Mouse (Mus musculus): ENCODE data around the gene Efnb3. TPM values are rescaled to one million over a fixed set of nuclear protein-coding genes. Genes with fewer than 3 reads are reported as not detected.
A peak's percentile ranks its signal among the peaks of the same experiment; 100 is the strongest.

Efnb3 gene
- polyA plus RNA-seq, 1 experiment, result 2.2 TPM

GRCm38 (mm10) chr11:69525661-69526060 lies 34.3 kb downstream of the Efnb3 start:
- 68% methylated on average over 9 of the region's 9 CpGs for WGBS
- peaks cover under 1% of the 10 kb centered on the region for H3K4me1 ChIP-seq (ENCODE audit: control insufficient read depth, insufficient read depth, low read length)
- TF ChIP-seq POLR2A (IDR thresholded peaks at IDR 0.05; ENCODE audit: borderline replicate concordance, control insufficient read depth, low read depth, low read length), result no peak
- TF ChIP-seq CTCF (IDR thresholded peaks at IDR 0.05; ENCODE audit: control insufficient read depth, insufficient read depth, low read length), result no peak

GRCm38 (mm10) chr11:69523651-69524050 lies 36.4 kb downstream of the Efnb3 start:
- 78% methylated on average over 4 of the region's 4 CpGs for WGBS
- H3K27ac ChIP-seq (ENCODE audit: control insufficient read depth, insufficient read depth, low read depth, low read length, poor library complexity), result no peak overlapping the region
- TF ChIP-seq CTCF (IDR thresholded peaks at IDR 0.05; ENCODE audit: control insufficient read depth, insufficient read depth, low read length), result no peak
- H3K4me3 ChIP-seq (replicated peaks; ENCODE audit: control insufficient read depth, low read depth, low read length), result no peak overlapping the region
- H3K4me1 ChIP-seq (ENCODE audit: control insufficient read depth, insufficient read depth, low read length), result peaks cover 2% of the 10 kb centered on the region

More at GRCm38 (mm10) chr11:69525661-69526060, 34.3 kb downstream of the Efnb3 start:
- Histone ChIP-seq H3K27ac (ENCODE audit: control insufficient read depth, insufficient read depth, low read depth, low read length, poor library complexity) (no peak overlapping the region), H3K4me3 (replicated peaks; ENCODE audit: control insufficient read depth, low read depth, low read length) (no peak overlapping the region)

- TF ChIP-seq POLR2A (IDR thresholded peaks at IDR 0.05; ENCODE audit: borderline replicate concordance, control insufficient read depth, low read depth, low read length), result no peak
- no peak for TF ChIP-seq CTCF (IDR thresholded peaks at IDR 0.05; ENCODE audit: control insufficient read depth, insufficient read depth, low read length)
- Histone ChIP-seq H3K4me3 (replicated peaks; ENCODE audit: control insufficient read depth, low read depth, low read length) (no peak overlapping the region), H3K4me1 (ENCODE audit: control insufficient read depth, insufficient read depth, low read length) (peaks cover 2% of the 10 kb centered on the region), H3K27ac (ENCODE audit: control insufficient read depth, insufficient read depth, low read depth, low read length, poor library complexity) (no peak overlapping the region)
- 63% methylated on average over 9 of the region's 9 CpGs for WGBS
Observed at GRCm38 (mm10) chr11:69521526-69522149, 38.4 kb downstream of the Efnb3 start.

- WGBS, result 57% methylated on average over 4 of the region's 4 CpGs
- H3K4me1 ChIP-seq (ENCODE audit: control insufficient read depth, insufficient read depth, low read length), result peaks cover 2% of the 10 kb centered on the region
- TF ChIP-seq CTCF (IDR thresholded peaks at IDR 0.05; ENCODE audit: control insufficient read depth, insufficient read depth, low read length), result no peak
- no peak for TF ChIP-seq POLR2A (IDR thresholded peaks at IDR 0.05; ENCODE audit: borderline replicate concordance, control insufficient read depth, low read depth, low read length)
- H3K4me3 ChIP-seq (replicated peaks; ENCODE audit: control insufficient read depth, low read depth, low read length), result no peak overlapping the region
- H3K27ac ChIP-seq (ENCODE audit: control insufficient read depth, insufficient read depth, low read depth, low read length, poor library complexity), result no peak overlapping the region
Observed at GRCm38 (mm10) chr11:69519976-69520375, 40.0 kb downstream of the Efnb3 start.

GRCm38 (mm10) chr11:69516661-69517060 lies 43.3 kb downstream of the Efnb3 start:
- H3K27ac ChIP-seq (ENCODE audit: control insufficient read depth, insufficient read depth, low read depth, low read length, poor library complexity), result peak overlapping the region; percentile 78
- H3K4me1 ChIP-seq (ENCODE audit: control insufficient read depth, insufficient read depth, low read length), result peaks cover 2% of the 10 kb centered on the region
- no peak for TF ChIP-seq CTCF (IDR thresholded peaks at IDR 0.05; ENCODE audit: control insufficient read depth, insufficient read depth, low read length)
- no peak for TF ChIP-seq POLR2A (IDR thresholded peaks at IDR 0.05; ENCODE audit: borderline replicate concordance, control insufficient read depth, low read depth, low read length)
- H3K4me3 ChIP-seq (replicated peaks; ENCODE audit: control insufficient read depth, low read depth, low read length), result no peak overlapping the region
- 49% methylated on average over 3 of the region's 3 CpGs for WGBS

GRCm38 (mm10) chr11:69516151-69516640 lies 43.8 kb downstream of the Efnb3 start:
- no peak for TF ChIP-seq CTCF (IDR thresholded peaks at IDR 0.05; ENCODE audit: control insufficient read depth, insufficient read depth, low read length)
- TF ChIP-seq POLR2A (IDR thresholded peaks at IDR 0.05; ENCODE audit: borderline replicate concordance, control insufficient read depth, low read depth, low read length), result no peak
- 36% methylated on average over 15 of the region's 15 CpGs for WGBS
- Histone ChIP-seq H3K27ac (ENCODE audit: control insufficient read depth, insufficient read depth, low read depth, low read length, poor library complexity) (peak overlapping the region; percentile 78), H3K4me1 (ENCODE audit: control insufficient read depth, insufficient read depth, low read length) (peaks cover 2% of the 10 kb centered on the region), H3K4me3 (replicated peaks; ENCODE audit: control insufficient read depth, low read depth, low read length) (no peak overlapping the region)

GRCm38 (mm10) chr11:69513840-69514239 lies 46.2 kb downstream of the Efnb3 start:
- 8% methylated on average over 6 of the region's 6 CpGs for WGBS
- Histone ChIP-seq H3K4me3 (replicated peaks; ENCODE audit: control insufficient read depth, low read depth, low read length) (no peak overlapping the region), H3K4me1 (ENCODE audit: control insufficient read depth, insufficient read depth, low read length) (no peaks in the 10 kb centered on the region; the same call in none of the 2 replicates), H3K27ac (ENCODE audit: control insufficient read depth, insufficient read depth, low read depth, low read length, poor library complexity) (no peak overlapping the region)
- TF ChIP-seq CTCF (IDR thresholded peaks at IDR 0.05; ENCODE audit: control insufficient read depth, insufficient read depth, low read length) (peak; percentile 67), POLR2A (IDR thresholded peaks at IDR 0.05; ENCODE audit: borderline replicate concordance, control insufficient read depth, low read depth, low read length) (no peak)

GRCm38 (mm10) chr11:69510796-69511496 lies 49.1 kb downstream of the Efnb3 start:
- H3K4me3 ChIP-seq (replicated peaks; ENCODE audit: control insufficient read depth, low read depth, low read length), result no peak overlapping the region
- 50% methylated on average over 7 of the region's 7 CpGs for WGBS
- no peaks in the 10 kb centered on the region; the same call in 1 of the 2 replicates for H3K4me1 ChIP-seq (ENCODE audit: control insufficient read depth, insufficient read depth, low read length)
- TF ChIP-seq CTCF (IDR thresholded peaks at IDR 0.05; ENCODE audit: control insufficient read depth, insufficient read depth, low read length) (no peak), POLR2A (IDR thresholded peaks at IDR 0.05; ENCODE audit: borderline replicate concordance, control insufficient read depth, low read depth, low read length) (no peak)
- H3K27ac ChIP-seq (ENCODE audit: control insufficient read depth, insufficient read depth, low read depth, low read length, poor library complexity), result no peak overlapping the region

Other genes starting within 250 kb of the Efnb3 start
- 43.7 and 59.8 TPM in 2 replicates for gene Cntrob, start 236.4 kb downstream of the Efnb3 start, polyA plus RNA-seq (2011; ENCODE audit: insufficient read depth, insufficient read length, low replicate concordance, missing spikeins)
- gene Trappc1, start 236.2 kb downstream of the Efnb3 start, polyA plus RNA-seq (2011; ENCODE audit: insufficient read depth, insufficient read length, low replicate concordance, missing spikeins), result 50.7 and 71.7 TPM in 2 replicates
- not detected in 2 replicates for gene Kcnab3, start 233.9 kb downstream of the Efnb3 start, polyA plus RNA-seq (2011; ENCODE audit: insufficient read depth, insufficient read length, low replicate concordance, missing spikeins)
- 1.7 TPM in 1 of 2 replicates, not detected in the other for gene Rnf227, start 219.7 kb downstream of the Efnb3 start, polyA plus RNA-seq (2011; ENCODE audit: insufficient read depth, insufficient read length, low replicate concordance, missing spikeins)
- gene Chd3, start 190.8 kb downstream of the Efnb3 start, polyA plus RNA-seq (2011; ENCODE audit: insufficient read depth, insufficient read length, low replicate concordance, missing spikeins), result 49.6 and 54.5 TPM in 2 replicates
- gene Naa38, start 164.7 kb downstream of the Efnb3 start, polyA plus RNA-seq (2011; ENCODE audit: insufficient read depth, insufficient read length, low replicate concordance, missing spikeins), result 23.1 and 43.9 TPM in 2 replicates
- 5.1 and 9.1 TPM in 2 replicates for gene Cyb5d1, start 164.6 kb downstream of the Efnb3 start, polyA plus RNA-seq (2011; ENCODE audit: insufficient read depth, insufficient read length, low replicate concordance, missing spikeins)
- 1.6 TPM in 1 of 2 replicates, not detected in the other for gene Tmem88, start 162.0 kb downstream of the Efnb3 start, polyA plus RNA-seq (2011; ENCODE audit: insufficient read depth, insufficient read length, low replicate concordance, missing spikeins)
- 13.7 and 29.2 TPM in 2 replicates for gene Kdm6b, start 146.5 kb downstream of the Efnb3 start, polyA plus RNA-seq (2011; ENCODE audit: insufficient read depth, insufficient read length, low replicate concordance, missing spikeins)
- gene Dnah2, start 11.1 kb downstream of the Efnb3 start, polyA plus RNA-seq (2011; ENCODE audit: insufficient read depth, insufficient read length, low replicate concordance, missing spikeins), result 0.90 and 1.4 TPM in 2 replicates
- 28.1 and 36.2 TPM in 2 replicates for gene Wrap53, start 20.1 kb upstream of the Efnb3 start, polyA plus RNA-seq (2011; ENCODE audit: insufficient read depth, insufficient read length, low replicate concordance, missing spikeins)
- 34.5 and 71.7 TPM in 2 replicates for gene Trp53, start 20.2 kb upstream of the Efnb3 start, polyA plus RNA-seq (2011; ENCODE audit: insufficient read depth, insufficient read length, low replicate concordance, missing spikeins)
- 12.1 and 16.9 TPM in 2 replicates for gene Atp1b2, start 45.7 kb upstream of the Efnb3 start, polyA plus RNA-seq (2011; ENCODE audit: insufficient read depth, insufficient read length, low replicate concordance, missing spikeins)
- gene Shbg, start 57.7 kb upstream of the Efnb3 start, polyA plus RNA-seq (2011; ENCODE audit: insufficient read depth, insufficient read length, low replicate concordance, missing spikeins), result not detected in 2 replicates
- 1.4 and 2.4 TPM in 2 replicates for gene Sat2, start 61.8 kb upstream of the Efnb3 start, polyA plus RNA-seq (2011; ENCODE audit: insufficient read depth, insufficient read length, low replicate concordance, missing spikeins)
- gene Fxr2, start 72.8 kb upstream of the Efnb3 start, polyA plus RNA-seq (2011; ENCODE audit: insufficient read depth, insufficient read length, low replicate concordance, missing spikeins), result 32.3 and 66.3 TPM in 2 replicates
- not detected in 2 replicates for gene Sox15, start 95.1 kb upstream of the Efnb3 start, polyA plus RNA-seq (2011; ENCODE audit: insufficient read depth, insufficient read length, low replicate concordance, missing spikeins)
- 62.4 and 109 TPM in 2 replicates for gene Mpdu1, start 102.4 kb upstream of the Efnb3 start, polyA plus RNA-seq (2011; ENCODE audit: insufficient read depth, insufficient read length, low replicate concordance, missing spikeins)
- 28.0 and 51.6 TPM in 2 replicates for gene Cd68, start 105.9 kb upstream of the Efnb3 start, polyA plus RNA-seq (2011; ENCODE audit: insufficient read depth, insufficient read length, low replicate concordance, missing spikeins)
- 268 and 540 TPM in 2 replicates for gene Eif4a1, start 112.2 kb upstream of the Efnb3 start, polyA plus RNA-seq (2011; ENCODE audit: insufficient read depth, insufficient read length, low replicate concordance, missing spikeins)
- 46.3 and 67.8 TPM in 2 replicates for gene Senp3, start 121.9 kb upstream of the Efnb3 start, polyA plus RNA-seq (2011; ENCODE audit: insufficient read depth, insufficient read length, low replicate concordance, missing spikeins)
- 2.3 and 3.1 TPM in 2 replicates for gene Tnfsf13, start 125.6 kb upstream of the Efnb3 start, polyA plus RNA-seq (2011; ENCODE audit: insufficient read depth, insufficient read length, low replicate concordance, missing spikeins)
- 4.2 and 7.1 TPM in 2 replicates for gene Tnfsf12, start 135.6 kb upstream of the Efnb3 start, polyA plus RNA-seq (2011; ENCODE audit: insufficient read depth, insufficient read length, low replicate concordance, missing spikeins)
- gene Tnfsfm13, start 135.9 kb upstream of the Efnb3 start, polyA plus RNA-seq (2011; ENCODE audit: insufficient read depth, insufficient read length, low replicate concordance, missing spikeins), result 7.6 and 17.0 TPM in 2 replicates
- gene Polr2a, start 198.4 kb upstream of the Efnb3 start, polyA plus RNA-seq (2011; ENCODE audit: insufficient read depth, insufficient read length, low replicate concordance, missing spikeins), result 28.8 and 49.2 TPM in 2 replicates
- gene Slc35g3, start 201.8 kb upstream of the Efnb3 start, polyA plus RNA-seq (2011; ENCODE audit: insufficient read depth, insufficient read length, low replicate concordance, missing spikeins), result not detected in 2 replicates
- gene Zbtb4, start 205.7 kb upstream of the Efnb3 start, polyA plus RNA-seq (2011; ENCODE audit: insufficient read depth, insufficient read length, low replicate concordance, missing spikeins), result 8.4 and 13.8 TPM in 2 replicates
- 1.8 and 3.5 TPM in 2 replicates for gene Chrnb1, start 235.7 kb upstream of the Efnb3 start, polyA plus RNA-seq (2011; ENCODE audit: insufficient read depth, insufficient read length, low replicate concordance, missing spikeins)
- gene Fgf11, start 241.7 kb upstream of the Efnb3 start, polyA plus RNA-seq (2011; ENCODE audit: insufficient read depth, insufficient read length, low replicate concordance, missing spikeins), result 0.32 and 1.00 TPM in 2 replicates
- gene Tmem102, start 245.4 kb upstream of the Efnb3 start, polyA plus RNA-seq (2011; ENCODE audit: insufficient read depth, insufficient read length, low replicate concordance, missing spikeins), result not detected in 2 replicates